ENCODE assay signal across 10 mouse cellular contexts in genomic region chr9:45413478-45414140, GRCm38 (mm10). TPM values are rescaled to one million over a fixed set of nuclear protein-coding genes. Genes with fewer than 3 reads are reported as not detected.
DNase-seq lines count a peak whose midpoint lies in the region; TF ChIP-seq lines count a peak whose summit lies in the region.
"Had no signal": no experiment of that assay in that cellular context is flagged by ENCODE, and none has a peak within 500 bp of the region (broad histone marks: within the 10 kb centered on the region; RNA-seq: fewer than 3 reads in every experiment).

No protein-coding gene starts in this region.

- no peak for TF ChIP-seq EP300 in heart, adult 2 months (IDR thresholded peaks at IDR 0.05; ENCODE audit: insufficient read depth, low read depth, low read length)

- DNase-seq in heart, adult 2 months, result no peak
- DNase-seq in heart, adult 11 months, result no peak
- peak; percentile 41 for DNase-seq in urinary bladder, postnatal 14 days (ENCODE audit: low spot score)
- no peak for DNase-seq in urinary bladder, postnatal 10 days (ENCODE audit: low spot score)
- DNase-seq in forelimb bud, embryonic 11.5 days (ENCODE audit: low read depth, low spot score), result peak; percentile 28
- peak; percentile 57 for DNase-seq in lung, postnatal 36 days
- no peak for DNase-seq in right cerebral cortex, postnatal 25 days
- DNase-seq in gastrocnemius, postnatal 14 days, result no peak

- H3K9ac ChIP-seq in heart, adult 2 months (ENCODE audit: low read depth, low read length), result no peak overlapping the region
- H3K9ac ChIP-seq: stomach, embryonic 15.5 days had no signal

- intact Hi-C loops in heart, adult 2 months (cut with DNase I), result no loop called here
- intact Hi-C loops in gastrocnemius, postnatal 14 days (cut with DNase I; ENCODE audit: low total_unique reads), result loop anchor here (5.0 to 10.0 kb wide), 2 partner anchors 189 to 329 kb away; no protein-coding TSS in a partner anchor

- no peak overlapping the region for H3K27ac ChIP-seq in heart, adult 2 months
- H3K27ac ChIP-seq: stomach, embryonic 15.5 days had no signal

- H3K36me3 ChIP-seq in heart, adult 2 months (ENCODE audit: control insufficient read depth, insufficient read depth, low read length), result no peaks in the 10 kb centered on the region
- H3K36me3 ChIP-seq: stomach, embryonic 15.5 days had no signal

- no peak overlapping the region for H3K4me3 ChIP-seq in heart, adult 2 months
- H3K4me3 ChIP-seq: stomach, embryonic 15.5 days had no signal

- TF ChIP-seq CTCF in heart, adult 2 months (IDR thresholded peaks at IDR 0.05), result peak; percentile 65

- no peaks in the 10 kb centered on the region for H3K27me3 ChIP-seq in heart, adult 2 months (ENCODE audit: control insufficient read depth, insufficient read depth, low read length)
- H3K27me3 ChIP-seq: stomach, embryonic 15.5 days had no signal

- WGBS in heart, adult 2 months, result 61% methylated on average over 5 of the region's 5 CpGs

- no peaks in the 10 kb centered on the region; the same call in 1 of the 2 replicates for H3K4me1 ChIP-seq in heart, adult 2 months (ENCODE audit: control insufficient read depth, insufficient read depth, low read length)

- no peaks in the 10 kb centered on the region for H3K79me2 ChIP-seq in heart, adult 2 months (replicated peaks; ENCODE audit: control insufficient read depth, insufficient read depth, low read length)

- no peak for TF ChIP-seq POLR2A in heart, adult 2 months (IDR thresholded peaks at IDR 0.05; ENCODE audit: insufficient read depth, low read depth, low read length)

RNA-seq across cellular contexts. Expression of gene Dscaml1, which starts 12.8 kb away (rescaled TPM):
- total RNA-seq in heart, adult 2 months (2021), result not detected
- 0.03 and 0.14 TPM in 2 replicates for polyA plus RNA-seq in heart, adult 2 months (2012; rRNA removed)
- total RNA-seq in gastrocnemius, postnatal 14 days (2021), result under 1 TPM in 1 of 2 experiments, not detected in 1; 0.21 TPM
- total RNA-seq: heart, postnatal 10 days had no signal

RNA-seq across cellular contexts. Expression of gene Fxyd2, which starts 14.1 kb away (rescaled TPM):
- 1 to 10 TPM; 2.8 to 3.3 TPM for total RNA-seq in heart, adult 2 months (2021)
- polyA plus RNA-seq in heart, adult 2 months (2012; rRNA removed), result 4.2 and 9.7 TPM in 2 replicates
- total RNA-seq in gastrocnemius, postnatal 14 days (2021), result 1 to 10 TPM; 1.4 to 1.5 TPM

RNA-seq across cellular contexts. Expression of gene Fxyd6, which starts 43.6 kb away (rescaled TPM):
- total RNA-seq in heart, adult 2 months (2021), result 10 to 100 TPM; 13.8 to 14.2 TPM
- 40.8 and 51.2 TPM in 2 replicates for polyA plus RNA-seq in heart, adult 2 months (2012; rRNA removed)
- 10 to 100 TPM; 36.6 to 44.5 TPM for total RNA-seq in gastrocnemius, postnatal 14 days (2021)

Comparison
In these comparisons a context has a peak if more than half of its experiments do, and no peak if none do; other contexts are left out.
1. DNase-seq: peak in urinary bladder, postnatal 14 days (single experiment), forelimb bud, embryonic 11.5 days (single experiment) and lung, postnatal 36 days (single experiment); none in heart, adult 2 months (0 of 2), heart, adult 11 months (single experiment), urinary bladder, postnatal 10 days (single experiment), right cerebral cortex, postnatal 25 days (single experiment) and gastrocnemius, postnatal 14 days (single experiment).